Mouse (Mus musculus): ENCODE data around the gene Gm3448. TPM values are rescaled to one million over a fixed set of nuclear protein-coding genes. Genes with fewer than 3 reads are reported as not detected.
"Not testable (repeated sequence)": the region's sequence is repeated elsewhere in the genome, so short reads cannot be mapped to it uniquely, and the experiment has no call there.

The Gm3448 gene
- total RNA-seq, 2 experiments from 2014 or later = 4.8 TPM; not detected in 1

GRCm38 (mm10) chr17:15050338-15050737, 9.0 kb upstream of the Gm3448 start:
- ATAC-seq (replicated peaks; ENCODE audit: low FRiP score, poor library complexity, severe bottlenecking) = not testable (repeated sequence)

GRCm38 (mm10) chr17:15040455-15040854, 882 bp downstream of the Gm3448 start:
- peak; percentile 79 for ATAC-seq (replicated peaks; ENCODE audit: low FRiP score, poor library complexity, severe bottlenecking)

DNA sequence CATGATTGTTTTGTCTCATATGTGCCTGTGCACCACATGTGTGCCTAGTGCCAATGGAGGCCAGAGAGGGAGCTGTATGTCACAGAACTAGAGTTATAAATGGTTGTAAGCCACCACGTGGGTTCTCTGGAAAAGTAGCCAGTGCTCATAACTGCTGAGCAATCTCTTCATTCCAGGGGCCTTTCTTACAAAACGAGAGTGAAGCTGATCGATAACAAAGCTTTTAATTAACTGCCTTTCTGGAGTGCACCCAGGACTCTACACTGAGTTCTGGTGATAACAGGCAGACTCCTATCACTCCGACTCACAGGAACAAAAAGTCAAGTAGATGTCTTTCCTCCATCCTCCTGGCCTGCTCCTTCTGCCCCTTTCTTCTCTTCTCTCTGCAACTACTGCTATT, 9.9 kb downstream of the Gm3448 start:
- ATAC-seq (replicated peaks; ENCODE audit: low FRiP score, poor library complexity, severe bottlenecking) = peak; percentile 50

DNA sequence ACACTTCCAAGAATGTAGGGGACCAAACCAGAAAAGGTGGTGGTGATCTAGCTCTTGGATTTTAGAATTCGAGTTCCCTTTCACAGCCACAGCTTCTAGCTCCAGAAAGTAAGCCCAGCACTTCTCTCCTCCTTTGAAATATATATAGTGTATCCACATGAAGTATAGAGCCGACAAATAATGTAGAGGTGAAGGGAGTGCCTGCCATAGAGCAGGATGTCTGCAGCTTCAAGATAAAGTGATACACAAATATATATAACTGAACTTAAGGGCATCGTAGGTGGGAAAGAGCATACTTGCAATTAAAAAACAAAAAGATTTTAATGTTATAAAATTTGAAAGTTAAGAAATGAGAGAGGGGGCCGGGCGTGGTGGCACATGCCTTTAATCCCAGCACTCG, 15.8 kb downstream of the Gm3448 start:
- peak; percentile 63 for ATAC-seq (replicated peaks; ENCODE audit: low FRiP score, poor library complexity, severe bottlenecking)

DNA sequence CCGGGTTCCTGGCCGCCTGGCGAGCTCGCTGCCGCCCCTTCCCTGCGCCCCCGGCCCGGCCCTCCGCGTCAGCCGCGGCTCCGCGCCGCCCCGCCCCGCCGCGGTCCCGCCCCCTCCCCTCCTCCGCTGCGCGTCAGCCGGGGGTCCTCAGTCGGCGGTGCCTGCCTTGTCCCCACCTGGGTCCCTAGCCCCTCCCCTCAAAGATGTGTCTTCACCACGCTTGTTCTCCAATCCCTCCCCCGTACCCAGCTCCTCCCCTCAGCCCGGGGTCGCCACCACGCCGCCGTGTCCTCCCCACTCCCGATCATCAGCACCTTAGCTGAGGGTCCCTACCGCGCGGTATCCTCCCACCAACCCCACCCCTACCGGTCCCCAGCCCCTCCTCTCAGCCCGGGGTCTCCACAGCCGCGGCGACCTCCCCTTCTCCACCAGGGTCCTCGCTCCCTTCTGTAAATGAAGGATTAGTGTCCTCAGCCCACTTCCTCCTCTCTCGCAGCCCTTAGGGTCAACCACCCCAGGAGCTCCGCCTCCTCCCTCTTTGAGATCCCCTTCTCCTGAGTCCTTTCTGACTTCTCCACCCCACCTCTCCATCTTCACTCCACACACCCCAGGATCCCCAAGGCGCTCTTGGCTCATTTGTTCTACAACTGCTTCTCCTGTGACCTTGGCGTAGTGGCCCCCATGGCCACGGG, 16.7 kb downstream of the Gm3448 start:
- ATAC-seq (replicated peaks; ENCODE audit: low FRiP score, poor library complexity, severe bottlenecking) = peak; percentile 31; the same call in 1 of the 2 replicates

GRCm38 (mm10) chr17:15023878-15024492, 17.4 kb downstream of the Gm3448 start:
- ATAC-seq (replicated peaks; ENCODE audit: low FRiP score, poor library complexity, severe bottlenecking) = peak; percentile 38

DNA sequence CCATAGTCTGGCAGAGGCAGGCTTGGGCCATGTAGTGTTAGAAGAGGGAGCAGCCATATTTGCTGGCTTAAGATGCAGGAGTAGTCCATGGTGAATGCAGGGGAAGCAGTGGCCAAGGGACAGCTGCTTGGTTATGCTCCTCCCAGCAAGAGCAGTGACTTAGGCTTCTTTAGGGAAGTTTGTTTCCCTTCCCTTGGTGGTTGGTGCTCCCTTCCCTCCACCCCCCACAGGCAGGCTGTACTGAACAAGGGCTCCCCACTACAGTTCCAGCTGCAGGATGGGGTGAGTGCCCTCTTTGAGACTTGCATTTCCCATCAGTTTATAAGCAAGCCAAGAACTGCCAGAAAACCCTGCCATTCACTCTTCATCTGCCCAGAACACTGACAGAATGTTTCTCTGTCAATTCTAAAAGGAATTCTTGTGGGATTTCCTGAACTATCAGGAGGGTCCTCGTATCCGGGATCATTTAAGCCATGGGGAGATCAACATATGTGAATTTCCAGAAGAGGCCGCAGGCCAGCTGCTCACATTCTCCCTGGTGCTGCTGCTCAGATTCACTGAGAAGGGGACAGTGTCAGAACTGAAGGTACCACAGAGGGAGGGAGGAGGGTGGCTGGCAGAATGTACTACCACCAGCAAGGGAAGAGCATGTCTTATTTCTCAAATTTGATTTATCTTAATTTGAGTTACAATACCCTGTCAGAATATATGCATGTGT, 19.7 kb downstream of the Gm3448 start:
- not testable (repeated sequence) for ATAC-seq (replicated peaks; ENCODE audit: low FRiP score, poor library complexity, severe bottlenecking)

DNA sequence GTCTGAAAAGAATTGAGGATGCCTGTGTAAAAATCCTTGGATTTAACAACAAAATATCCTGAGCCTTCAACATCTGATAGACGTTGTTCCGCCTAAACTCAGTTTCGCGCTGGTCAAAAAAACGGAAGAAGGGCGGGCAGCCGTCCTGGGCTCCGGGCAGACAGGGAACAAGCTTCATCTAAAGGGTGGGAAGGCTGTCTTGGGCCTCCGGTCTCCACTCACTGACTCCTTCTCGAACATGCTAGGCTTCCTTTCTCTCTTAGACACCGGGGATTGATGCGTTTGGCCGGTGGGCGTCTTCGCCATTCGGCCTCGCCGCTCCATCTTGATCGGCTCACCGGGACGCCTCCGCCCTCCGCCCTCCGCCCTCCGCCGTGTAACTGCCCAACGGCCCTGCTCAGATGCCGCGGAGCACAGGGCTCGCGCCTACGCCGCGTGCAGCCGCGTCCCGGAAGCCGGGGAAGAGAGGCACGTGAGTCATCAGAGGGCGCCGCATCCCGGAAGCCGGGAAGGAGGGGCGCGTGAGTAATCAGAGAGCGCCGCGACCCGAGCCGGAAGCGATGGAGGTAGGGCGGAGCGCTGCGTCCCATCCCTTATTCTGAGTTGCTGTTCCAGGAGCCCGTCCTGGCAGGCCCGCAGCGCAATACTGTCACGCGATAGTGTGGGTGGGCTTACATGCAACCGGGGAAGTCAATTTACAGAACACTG, 31.5 kb downstream of the Gm3448 start, which contains the start of gene Gm3435:
Gm3435 (plus strand) TSS at position 471 of the 708 bp plus-strand sequence.
- ATAC-seq (replicated peaks; ENCODE audit: low FRiP score, poor library complexity, severe bottlenecking) = peak; percentile 94

DNA sequence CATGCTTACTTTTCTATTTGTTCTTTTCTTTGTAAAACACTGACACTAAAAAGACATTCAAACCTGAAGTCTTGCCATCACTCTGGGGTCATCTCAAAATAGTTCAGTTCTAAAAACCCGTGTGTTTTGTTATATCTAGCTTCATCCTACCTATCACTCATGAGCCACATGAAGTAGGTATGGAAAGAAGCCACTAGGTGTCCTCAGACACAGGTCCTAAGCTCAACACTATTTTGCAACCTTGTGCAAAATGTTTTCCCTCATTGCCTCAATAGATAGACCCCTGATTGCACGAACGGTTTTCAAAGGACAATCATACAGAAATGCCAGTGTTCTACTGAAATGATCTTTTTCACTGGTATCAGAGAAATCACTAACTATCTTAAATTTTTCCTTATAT, 32.2 kb downstream of the Gm3448 start:
- ATAC-seq (replicated peaks; ENCODE audit: low FRiP score, poor library complexity, severe bottlenecking) = peak; percentile 80

GRCm38 (mm10) chr17:15000047-15000446, 41.3 kb downstream of the Gm3448 start:
- ATAC-seq (replicated peaks; ENCODE audit: low FRiP score, poor library complexity, severe bottlenecking) = peak; percentile 54

- ATAC-seq (replicated peaks; ENCODE audit: low FRiP score, poor library complexity, severe bottlenecking) = peak; percentile 62
These were observed 47.2 kb downstream of the Gm3448 start for GRCm38 (mm10) chr17:14994140-14994539.

GRCm38 (mm10) chr17:14993139-14993832, 48.1 kb downstream of the Gm3448 start:
- ATAC-seq (replicated peaks; ENCODE audit: low FRiP score, poor library complexity, severe bottlenecking) = peak; percentile 27

- peak; percentile 36 for ATAC-seq (replicated peaks; ENCODE audit: low FRiP score, poor library complexity, severe bottlenecking)
These were observed 48.7 kb downstream of the Gm3448 start for GRCm38 (mm10) chr17:14992522-14993138.

DNA sequence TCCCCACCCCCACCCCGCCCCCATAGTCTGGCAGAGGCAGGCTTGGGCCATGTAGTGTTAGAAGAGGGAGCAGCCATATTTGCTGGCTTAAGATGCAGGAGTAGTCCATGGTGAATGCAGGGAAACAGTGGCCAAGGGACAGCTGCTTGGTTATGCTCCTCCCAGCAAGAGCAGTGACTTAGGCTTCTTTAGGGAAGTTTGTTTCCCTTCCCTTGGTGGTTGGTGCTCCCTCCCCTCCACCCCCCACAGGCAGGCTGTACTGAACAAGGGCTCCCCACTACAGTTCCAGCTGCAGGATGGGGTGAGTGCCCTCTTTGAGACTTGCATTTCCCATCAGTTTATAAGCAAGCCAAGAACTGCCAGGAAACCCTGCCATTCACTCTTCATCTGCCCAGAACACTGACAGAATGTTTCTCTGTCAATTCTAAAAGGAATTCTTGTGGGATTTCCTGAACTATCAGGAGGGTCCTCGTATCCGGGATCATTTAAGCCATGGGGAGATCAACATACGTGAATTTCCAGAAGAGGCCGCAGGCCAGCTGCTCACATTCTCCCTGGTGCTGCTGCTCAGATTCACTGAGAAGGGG, 51.1 kb downstream of the Gm3448 start:
- not testable (repeated sequence) for ATAC-seq (replicated peaks; ENCODE audit: low FRiP score, poor library complexity, severe bottlenecking)

DNA sequence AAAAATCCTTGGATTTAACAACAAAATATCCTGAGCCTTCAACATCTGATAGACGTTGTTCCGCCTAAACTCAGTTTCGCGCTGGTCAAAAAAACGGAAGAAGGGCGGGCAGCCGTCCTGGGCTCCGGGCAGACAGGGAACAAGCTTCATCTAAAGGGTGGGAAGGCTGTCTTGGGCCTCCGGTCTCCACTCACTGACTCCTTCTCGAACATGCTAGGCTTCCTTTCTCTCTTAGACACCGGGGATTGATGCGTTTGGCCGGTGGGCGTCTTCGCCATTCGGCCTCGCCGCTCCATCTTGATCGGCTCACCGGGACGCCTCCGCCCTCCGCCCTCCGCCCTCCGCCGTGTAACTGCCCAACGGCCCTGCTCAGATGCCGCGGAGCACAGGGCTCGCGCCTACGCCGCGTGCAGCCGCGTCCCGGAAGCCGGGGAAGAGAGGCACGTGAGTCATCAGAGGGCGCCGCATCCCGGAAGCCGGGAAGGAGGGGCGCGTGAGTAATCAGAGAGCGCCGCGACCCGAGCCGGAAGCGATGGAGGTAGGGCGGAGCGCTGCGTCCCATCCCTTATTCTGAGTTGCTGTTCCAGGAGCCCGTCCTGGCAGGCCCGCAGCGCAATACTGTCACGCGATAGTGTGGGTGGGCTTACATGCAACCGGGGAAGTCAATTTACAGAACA, 62.8 kb downstream of the Gm3448 start, which contains the start of the genes 9030025P20Rik and Gm3417:
9030025P20Rik (plus strand) TSS at position 107 of the 677 bp plus-strand sequence.
Gm3417 (minus strand) TSS at position 429 of the 677 bp plus-strand sequence.
- ATAC-seq (replicated peaks; ENCODE audit: low FRiP score, poor library complexity, severe bottlenecking) = peak; percentile 95

GRCm38 (mm10) chr17:14977718-14978361, 63.5 kb downstream of the Gm3448 start:
- peak; percentile 78 for ATAC-seq (replicated peaks; ENCODE audit: low FRiP score, poor library complexity, severe bottlenecking)

- peak; percentile 53 for ATAC-seq (replicated peaks; ENCODE audit: low FRiP score, poor library complexity, severe bottlenecking)
These were observed 72.9 kb downstream of the Gm3448 start for GRCm38 (mm10) chr17:14968373-14968913.
